Mouse (Mus musculus) MEL-GATA-1-ER (cell line): ENCODE measurements around the gene Ccnyl1.

Source experiments
- DNase-seq: peaks from one replicate; pipeline ENCODE4 v3.0.0-alpha.2; 2012; ENCODE audit warnings: low read depth; ENCODE audit errors: extremely low read depth

The Ccnyl1 gene

DNA sequence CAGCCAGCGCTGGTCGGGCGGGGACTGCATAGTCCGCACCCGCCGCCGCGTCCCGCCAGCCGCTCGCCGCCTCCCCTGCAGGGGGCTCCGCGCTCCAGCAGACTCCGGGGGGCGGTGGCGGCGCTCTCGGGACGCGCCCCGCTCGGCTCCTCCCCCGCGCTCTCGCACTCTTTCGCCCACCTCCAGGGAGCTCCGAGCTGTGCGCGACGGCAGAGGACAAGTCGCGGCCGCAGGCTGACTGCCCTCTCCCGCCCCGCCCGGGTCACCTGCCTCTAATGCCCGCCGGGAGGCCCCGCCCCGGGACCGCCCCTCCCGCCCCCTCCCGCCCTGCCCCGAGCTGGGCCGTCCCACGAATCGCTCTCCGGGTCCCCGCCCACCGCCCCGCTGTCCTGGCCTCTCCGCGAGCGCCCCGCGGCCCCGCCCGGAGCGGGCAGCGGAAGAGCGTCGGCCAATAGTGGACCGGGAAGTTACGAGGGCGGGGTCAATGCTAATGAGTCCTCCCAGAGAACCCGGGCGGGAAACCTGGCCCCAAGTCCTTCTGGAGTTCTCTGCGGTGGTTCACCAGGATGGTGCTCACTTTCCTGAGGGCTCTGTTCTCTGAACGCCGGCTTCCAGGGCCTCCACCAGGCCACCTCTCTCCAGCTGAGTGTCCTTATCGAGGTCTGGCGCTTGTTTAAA, 47.4 kb downstream of the Ccnyl1 start, which contains the start of gene Fzd5:
Gene Fzd5, minus strand, starts transcription at position 250 of the 678 bp plus-strand sequence.
- peak; percentile 81 for DNase-seq

DNA sequence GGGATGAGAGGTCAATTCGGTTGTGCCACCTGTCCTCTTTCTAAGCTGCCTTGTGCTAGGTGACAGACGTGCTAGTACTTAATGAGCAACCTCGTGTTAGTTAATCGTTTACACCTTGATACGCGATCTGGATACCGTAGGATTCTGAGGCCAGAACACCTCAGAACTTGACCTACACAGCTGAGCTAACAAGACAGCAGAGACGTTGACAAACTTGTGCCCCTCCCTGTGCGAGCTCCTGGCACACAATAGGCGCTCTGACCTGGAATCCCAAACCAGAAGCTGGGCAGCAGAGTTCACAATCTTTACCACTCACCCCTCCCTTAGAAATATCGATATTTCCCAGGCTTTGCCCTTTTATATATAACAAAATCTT, 47.9 kb downstream of the Ccnyl1 start:
- no peak for DNase-seq

DNA sequence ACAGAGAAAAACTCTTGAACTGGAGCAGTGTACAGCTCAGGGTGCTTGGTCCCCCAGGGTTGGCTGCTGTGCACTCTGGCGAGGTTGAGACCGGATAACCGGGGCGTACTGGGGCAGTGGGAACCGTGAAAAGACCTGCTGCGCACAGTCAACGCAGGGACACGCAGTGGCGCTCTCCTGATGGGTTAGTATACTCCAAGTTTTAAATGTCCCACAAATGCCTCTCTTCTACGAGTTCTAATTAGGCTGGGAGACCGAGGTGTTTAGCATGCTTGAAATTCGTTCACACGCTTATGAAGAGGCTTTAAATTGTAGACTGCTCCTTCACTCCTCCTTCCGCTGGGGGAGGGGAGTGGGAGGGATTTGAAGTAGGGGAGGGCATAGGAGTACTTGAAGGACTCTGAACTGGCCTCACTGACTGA, 48.4 kb downstream of the Ccnyl1 start:
- peak; percentile 77 for DNase-seq

DNA sequence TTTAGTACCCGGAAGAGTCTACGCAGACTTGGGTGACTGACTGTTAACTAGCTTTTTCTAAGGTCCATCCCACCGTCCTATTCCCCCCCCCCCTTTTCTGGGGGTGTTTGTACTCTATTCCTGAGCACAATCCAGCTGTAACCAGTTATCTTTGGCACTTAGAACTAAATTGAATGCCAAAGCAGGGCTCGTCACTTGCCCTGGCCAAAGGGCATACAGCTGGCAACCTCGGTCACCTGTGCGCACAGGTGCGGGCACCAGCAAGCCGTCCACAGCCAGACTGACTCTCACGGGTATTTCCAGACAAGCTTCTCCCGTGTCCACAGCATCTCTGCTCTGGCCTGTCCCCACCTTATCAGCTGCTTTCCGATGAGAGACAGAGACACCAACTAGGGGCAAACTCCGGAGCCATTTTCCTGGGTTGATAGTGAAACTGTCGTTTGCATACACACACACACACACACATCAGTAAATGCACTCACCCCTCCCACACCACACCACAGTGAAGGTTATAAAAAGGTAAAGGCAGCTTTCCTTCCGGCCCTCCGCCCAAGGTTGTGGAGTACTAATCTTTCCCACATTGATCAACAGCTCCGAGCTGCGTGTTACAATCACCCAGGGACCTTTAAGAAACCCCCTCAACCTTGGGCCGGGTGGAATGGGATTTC, 52.6 kb downstream of the Ccnyl1 start:
- no peak for DNase-seq

DNA sequence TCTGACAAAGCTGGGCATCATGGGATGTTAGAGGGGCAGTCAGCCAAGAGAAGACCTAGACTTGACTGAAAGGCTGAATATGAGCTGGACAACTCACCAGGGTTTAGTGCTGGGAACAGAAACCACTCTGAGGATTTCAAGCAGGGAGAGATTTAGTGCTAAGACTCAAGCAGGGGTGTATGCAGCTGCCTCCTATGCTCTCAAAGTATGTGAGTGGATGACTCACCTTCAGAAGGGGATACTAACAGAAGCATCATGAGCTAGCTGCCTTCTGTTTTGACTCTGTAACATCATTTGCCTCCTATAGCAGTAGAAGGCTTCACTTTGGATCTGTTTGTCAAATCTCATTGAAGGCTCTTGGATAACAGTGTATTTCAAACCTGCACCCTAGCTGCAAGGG, 54.4 kb downstream of the Ccnyl1 start:
- DNase-seq = no peak

DNA sequence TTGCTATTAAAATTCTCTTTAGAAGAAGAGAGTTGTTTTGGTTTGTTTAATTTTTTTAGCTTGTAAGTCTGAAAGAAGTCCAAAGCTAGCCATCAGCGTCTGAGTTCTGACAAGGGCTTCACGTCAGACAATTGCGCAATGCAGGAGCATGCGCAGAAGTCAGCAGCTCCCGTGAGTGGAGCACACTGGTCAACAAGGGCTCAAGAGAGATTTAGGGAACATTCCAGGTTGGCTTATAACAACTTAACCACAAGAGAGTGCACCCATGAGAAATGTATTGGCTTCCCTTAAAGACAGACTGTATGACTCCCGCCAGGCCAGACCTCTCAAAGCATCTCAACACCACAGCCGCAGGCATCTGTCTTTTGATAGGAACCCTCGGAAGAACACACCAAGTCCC, 62.9 kb downstream of the Ccnyl1 start:
- DNase-seq = no peak

DNA sequence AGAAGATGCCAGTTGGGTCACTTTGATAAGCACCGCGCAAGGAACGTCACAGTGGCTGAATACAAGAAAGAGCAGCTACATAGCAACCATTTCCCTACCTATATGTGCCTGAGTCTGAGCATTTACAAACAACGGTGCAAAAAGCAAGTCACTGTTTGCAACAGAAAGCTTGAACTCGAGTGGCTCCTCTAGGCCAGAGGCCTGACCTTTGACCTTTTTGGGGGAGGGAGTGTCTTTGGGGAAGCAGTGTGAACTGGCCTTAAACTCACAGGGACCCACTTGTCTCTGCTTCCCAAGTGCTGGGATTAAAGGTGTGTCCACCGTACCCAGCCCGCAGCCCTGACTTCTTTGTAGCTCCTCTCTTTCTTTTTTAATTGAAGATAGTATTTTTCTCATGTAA, 63.4 kb downstream of the Ccnyl1 start:
- DNase-seq = no peak

DNA sequence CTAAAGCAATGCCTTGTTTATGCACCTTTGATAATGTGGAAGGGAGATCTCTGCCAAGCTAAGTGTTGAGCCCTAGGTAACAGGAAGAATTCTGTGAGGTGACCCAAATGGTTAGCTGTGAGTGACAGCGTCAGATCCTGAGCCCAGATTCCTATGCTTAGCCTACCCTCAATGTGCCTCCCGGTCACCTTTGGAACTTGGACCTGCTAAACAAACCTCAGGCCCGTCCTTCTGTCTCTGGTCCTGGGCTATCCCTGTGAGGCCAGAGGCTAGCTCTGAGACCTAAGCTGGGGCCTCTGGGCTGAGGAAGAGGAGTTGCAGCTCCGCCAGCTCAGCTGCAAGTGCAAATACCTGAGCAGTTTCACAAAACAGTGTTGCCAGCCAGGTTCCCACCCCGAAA, 64.4 kb downstream of the Ccnyl1 start:
- DNase-seq = no peak

DNA sequence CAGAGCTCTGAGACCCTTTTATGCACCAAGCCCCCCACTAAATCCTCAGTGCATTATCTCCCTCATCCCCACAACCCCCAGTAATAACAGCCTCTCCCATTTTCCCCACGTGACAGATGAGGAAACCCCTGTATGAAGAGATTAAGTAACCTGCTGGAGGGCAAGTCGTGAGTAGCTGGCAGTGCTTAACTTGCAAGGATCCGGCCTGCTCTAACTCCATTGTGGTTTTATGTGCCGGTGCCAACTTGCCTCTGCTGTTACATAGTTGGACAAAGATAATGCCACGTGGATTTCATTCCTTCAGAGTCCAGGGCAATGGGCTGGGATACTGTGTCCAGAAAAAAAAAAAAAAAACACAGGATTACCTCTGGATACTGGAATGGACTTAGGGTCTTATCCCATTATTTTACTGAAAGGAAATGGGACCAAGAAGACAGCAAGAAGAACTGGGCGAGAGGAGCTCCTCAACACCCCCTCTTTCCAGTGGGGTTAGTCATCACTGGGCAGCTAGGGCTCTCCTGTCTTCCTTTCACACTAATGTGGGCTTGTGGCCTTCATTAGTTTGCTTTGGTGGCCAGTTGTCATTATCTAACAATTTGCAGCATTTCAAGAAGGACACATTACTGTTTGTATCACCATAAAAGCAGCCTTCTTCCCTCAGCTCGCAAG, 65.8 kb downstream of the Ccnyl1 start:
- no peak for DNase-seq

DNA sequence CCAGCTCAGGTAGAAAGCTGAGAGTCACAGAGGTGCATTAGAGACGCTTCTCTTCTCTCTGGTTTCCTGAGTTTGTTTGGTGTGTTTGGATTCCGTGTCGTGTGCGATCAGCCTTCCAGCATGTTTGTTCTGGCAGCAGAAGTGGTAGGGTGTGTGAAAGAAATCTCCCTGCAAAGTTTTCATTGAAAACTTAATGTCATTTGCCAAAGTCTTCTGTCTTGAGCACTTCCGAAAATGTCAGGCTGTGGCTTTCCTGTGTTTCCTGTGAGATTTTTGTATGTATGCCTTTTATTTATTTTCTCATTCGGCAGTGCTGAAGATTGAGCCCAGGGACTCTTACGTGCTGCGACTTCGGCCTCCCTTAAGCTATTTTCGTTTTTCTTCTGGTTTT, 66.4 kb downstream of the Ccnyl1 start:
- no peak for DNase-seq

DNA sequence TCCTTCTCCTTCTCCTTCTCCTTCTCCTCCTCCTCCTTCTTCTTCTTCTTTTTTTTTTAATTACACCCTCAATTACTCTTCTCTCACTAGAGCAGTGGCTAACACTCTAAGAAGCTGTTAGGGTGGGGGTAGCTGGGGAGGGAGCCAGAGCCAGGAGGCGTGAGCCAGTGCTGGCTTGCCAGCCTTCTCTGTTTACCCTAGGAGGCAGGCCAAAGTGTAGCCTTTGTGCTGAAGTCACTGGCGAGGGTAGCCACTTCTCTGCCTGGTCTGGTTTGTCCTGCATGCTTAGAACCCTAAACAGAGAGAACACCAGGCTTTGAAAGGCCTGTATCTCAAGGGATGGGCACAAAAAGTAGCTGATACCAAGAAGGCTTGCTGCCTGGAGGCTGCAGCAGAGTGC, 67.0 kb downstream of the Ccnyl1 start:
- DNase-seq = no peak

DNA sequence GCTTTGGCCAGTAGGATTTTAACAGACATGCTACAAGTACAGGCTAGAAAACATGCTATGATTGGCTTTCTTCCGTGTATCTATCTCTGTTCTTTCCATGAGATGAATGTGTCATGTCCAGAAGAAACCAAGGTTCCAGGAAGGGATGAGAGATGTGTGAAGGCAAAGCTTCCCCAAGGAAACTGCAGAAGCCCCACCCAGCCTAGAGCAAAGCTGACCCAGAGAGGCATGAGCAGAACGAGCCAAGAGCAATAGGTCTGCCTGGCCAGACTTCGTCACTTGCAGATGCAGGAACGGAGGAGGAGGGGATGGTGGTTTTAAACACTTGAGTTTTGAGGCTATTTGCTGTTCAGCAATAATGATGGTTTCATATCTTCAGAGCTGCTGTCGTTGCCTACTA, 67.5 kb downstream of the Ccnyl1 start:
- no peak for DNase-seq

DNA sequence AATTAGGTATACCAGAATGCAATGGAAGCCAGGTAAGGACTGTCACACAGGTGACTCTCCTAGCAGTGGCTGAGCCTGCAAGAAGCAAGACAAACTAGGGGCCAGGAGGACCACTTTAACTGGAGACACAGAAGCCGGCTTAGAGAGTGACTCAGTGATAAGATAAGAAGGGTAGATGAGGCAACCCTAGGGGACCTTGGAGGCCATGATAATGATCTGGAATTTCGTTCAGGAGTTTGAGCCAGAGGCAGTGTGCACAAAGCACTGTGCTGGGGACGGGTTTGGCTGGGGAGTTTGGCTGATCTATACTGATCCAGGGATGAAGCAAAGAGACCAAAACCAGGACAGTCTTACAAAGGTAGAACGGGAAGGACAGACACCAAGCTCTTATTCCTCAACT, 71.4 kb downstream of the Ccnyl1 start:
- DNase-seq = no peak

DNA sequence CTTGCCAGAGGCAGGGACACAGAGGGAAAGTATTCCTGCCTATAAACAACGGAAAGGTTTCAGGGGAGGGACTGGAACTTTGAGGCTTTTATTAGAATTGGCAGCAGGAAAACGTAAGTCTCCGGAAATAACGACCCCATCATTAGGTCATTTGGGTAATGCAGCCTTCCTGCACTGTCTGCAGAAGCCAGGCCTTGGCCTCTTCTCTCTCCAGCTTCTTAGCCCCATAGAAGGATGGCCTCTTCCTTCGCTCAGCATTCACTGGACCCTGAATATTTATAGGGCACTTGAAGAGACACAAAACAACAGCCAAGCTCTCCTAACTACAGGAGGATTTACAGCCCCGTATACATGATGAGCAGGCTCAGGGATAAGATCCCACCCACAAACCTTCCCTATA, 79.9 kb downstream of the Ccnyl1 start:
- no peak for DNase-seq

DNA sequence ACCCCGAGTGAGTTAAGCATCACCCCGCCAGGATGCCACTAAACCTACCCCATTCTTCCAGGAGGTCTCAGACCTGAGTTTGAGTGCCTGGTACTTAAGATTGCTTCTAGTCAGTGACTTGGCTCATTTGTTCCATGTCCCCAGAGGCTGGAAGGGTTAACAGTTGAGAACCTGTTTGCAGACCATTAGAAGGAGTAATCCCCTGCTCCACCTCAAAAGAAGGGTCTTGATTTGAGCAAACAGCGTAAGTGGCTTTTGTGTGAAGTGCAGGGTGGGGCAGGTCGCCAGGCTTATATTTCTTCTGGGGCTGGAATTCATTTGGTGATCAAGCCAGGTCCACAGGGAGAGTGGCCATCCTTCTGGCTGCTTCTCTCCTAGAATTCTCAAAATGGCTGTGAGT, 83.0 kb downstream of the Ccnyl1 start:
- no peak for DNase-seq
